Mouse (Mus musculus): Measurements from ENCODE around the gene Ttc28. TPM values are rescaled to one million over a fixed set of nuclear protein-coding genes. Genes with fewer than 3 reads are reported as not detected.

Gene Ttc28
- total and polyA plus RNA-seq, 3 experiments = 1.1 to 1.8 TPM; not detected in 1

DNA sequence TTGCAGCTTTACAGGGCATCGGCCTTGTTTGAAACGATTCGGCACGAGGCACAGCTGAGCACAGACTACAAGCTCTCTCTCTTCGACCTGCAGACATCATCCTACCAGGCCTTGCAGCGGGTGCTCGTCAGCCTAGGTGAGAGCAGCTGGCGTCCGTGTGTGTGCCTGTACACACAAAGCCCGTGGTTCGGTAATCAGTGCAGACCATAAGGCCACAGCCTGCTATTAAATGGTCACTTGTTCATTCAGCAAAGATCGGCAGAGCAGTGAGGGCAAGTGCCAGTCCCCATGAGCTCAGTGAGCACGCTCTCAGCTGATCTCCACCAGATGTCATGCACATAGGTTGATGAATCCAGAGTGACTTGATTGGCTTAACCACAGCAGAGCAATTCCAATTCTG, 351.4 kb downstream of the Ttc28 start:
- no peaks in the 10 kb centered on the region for H3K79me2 ChIP-seq (ENCODE audit: control insufficient read depth, insufficient read depth, low read length, poor library complexity)
- H3K36me3 ChIP-seq (ENCODE audit: control insufficient read depth in 1 of 2, insufficient read depth in 2 of 2, low read length in 2 of 2) = no peaks in the 10 kb centered on the region
- no peak for DNase-seq (ENCODE audit: low read depth, low spot score)
- TF ChIP-seq JUND (IDR thresholded peaks at IDR 0.05; ENCODE audit: low read depth, low read length) = no peak
- no peak for TF ChIP-seq ZC3H11A (IDR thresholded peaks at IDR 0.05; ENCODE audit: low read depth, low read length)
- no peak for TF ChIP-seq CHD1 (IDR thresholded peaks at IDR 0.05; ENCODE audit: low read depth, low read length)
- no peak for TF ChIP-seq EP300 (IDR thresholded peaks at IDR 0.05; ENCODE audit: low read depth in 1 of 2, low read length in 2 of 2)
- TF ChIP-seq MYB (IDR thresholded peaks at IDR 0.05; ENCODE audit: low read depth, low read length) = no peak
- no peak for TF ChIP-seq SMC3 (IDR thresholded peaks at IDR 0.05; ENCODE audit: low read depth, low read length)
- no peak for TF ChIP-seq CHD2 (IDR thresholded peaks at IDR 0.05; ENCODE audit: low read length)
- TF ChIP-seq MAFK (IDR thresholded peaks at IDR 0.05; ENCODE audit: borderline replicate concordance, low read depth, low read length) = no peak
- H3K27ac ChIP-seq (ENCODE audit: control insufficient read depth, low read depth, low read length) = no peak overlapping the region
- no peaks in the 10 kb centered on the region for H3K27me3 ChIP-seq (ENCODE audit: control insufficient read depth in 1 of 2, insufficient read depth in 2 of 2, low read length in 2 of 2)
- no peaks in the 10 kb centered on the region for H3K4me1 ChIP-seq (ENCODE audit: control insufficient read depth in 1 of 2, insufficient read depth in 2 of 2, low read length in 2 of 2)
- H3K4me3 ChIP-seq (ENCODE audit: control insufficient read depth in 1 of 2, insufficient read depth in 1 of 2, low read depth in 2 of 2, low read length in 2 of 2) = no peak overlapping the region
- H3K9ac ChIP-seq (ENCODE audit: control insufficient read depth, low read depth, low read length, poor library complexity, severe bottlenecking) = no peak overlapping the region
- H3K9me3 ChIP-seq (replicated peaks; ENCODE audit: insufficient read depth, low read length) = no peaks in the 10 kb centered on the region

DNA sequence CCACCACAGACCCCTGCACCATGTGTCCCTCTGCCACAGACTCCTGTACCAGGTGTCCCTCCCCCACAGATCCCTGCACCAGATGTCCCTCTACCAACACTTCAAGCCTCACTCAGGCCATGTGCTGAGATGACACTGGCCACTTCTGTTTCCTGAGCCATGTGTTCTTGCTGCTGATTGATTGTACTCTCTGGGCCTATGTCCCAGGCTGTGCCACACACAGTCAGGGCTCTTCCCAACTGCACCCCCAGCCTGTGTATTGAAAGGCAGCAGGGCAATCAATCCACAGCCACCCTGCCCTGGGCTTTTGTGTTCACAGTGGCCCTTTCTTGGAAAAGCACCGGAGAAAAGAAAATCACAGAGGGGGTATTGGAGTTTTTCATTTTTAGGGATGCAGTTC, 352.2 kb downstream of the Ttc28 start:
- H3K79me2 ChIP-seq (ENCODE audit: control insufficient read depth, insufficient read depth, low read length, poor library complexity) = no peaks in the 10 kb centered on the region
- H3K4me1 ChIP-seq (ENCODE audit: control insufficient read depth in 1 of 2, insufficient read depth in 2 of 2, low read length in 2 of 2) = no peaks in the 10 kb centered on the region
- H3K9ac ChIP-seq (ENCODE audit: control insufficient read depth, low read depth, low read length, poor library complexity, severe bottlenecking) = no peak overlapping the region
- H3K27ac ChIP-seq (ENCODE audit: control insufficient read depth, low read depth, low read length) = no peak overlapping the region
- H3K4me3 ChIP-seq (ENCODE audit: control insufficient read depth in 1 of 2, insufficient read depth in 1 of 2, low read depth in 2 of 2, low read length in 2 of 2) = no peak overlapping the region
- H3K27me3 ChIP-seq (ENCODE audit: control insufficient read depth in 1 of 2, insufficient read depth in 2 of 2, low read length in 2 of 2) = no peaks in the 10 kb centered on the region
- no peaks in the 10 kb centered on the region for H3K36me3 ChIP-seq (ENCODE audit: control insufficient read depth in 1 of 2, insufficient read depth in 2 of 2, low read length in 2 of 2)
- no peak for DNase-seq (ENCODE audit: low read depth, low spot score)
- H3K9me3 ChIP-seq (replicated peaks; ENCODE audit: insufficient read depth, low read length) = no peaks in the 10 kb centered on the region
- no peak for TF ChIP-seq CHD2 (IDR thresholded peaks at IDR 0.05; ENCODE audit: low read length)
- no peak for TF ChIP-seq ELF1 (IDR thresholded peaks at IDR 0.05; ENCODE audit: low read depth, low read length)
- TF ChIP-seq TAL1 (IDR thresholded peaks at IDR 0.05; ENCODE audit: low read length) = no peak
- TF ChIP-seq UBTF (IDR thresholded peaks at IDR 0.05; ENCODE audit: borderline replicate concordance, insufficient read depth, low read depth, low read length) = no peak
- TF ChIP-seq MYB (IDR thresholded peaks at IDR 0.05; ENCODE audit: low read depth, low read length) = no peak
- no peak for TF ChIP-seq ZKSCAN1 (IDR thresholded peaks at IDR 0.05; ENCODE audit: low read depth, low read length)
- no peak for TF ChIP-seq E2F4 (IDR thresholded peaks at IDR 0.05; ENCODE audit: borderline replicate concordance, low read depth, low read length)

DNA sequence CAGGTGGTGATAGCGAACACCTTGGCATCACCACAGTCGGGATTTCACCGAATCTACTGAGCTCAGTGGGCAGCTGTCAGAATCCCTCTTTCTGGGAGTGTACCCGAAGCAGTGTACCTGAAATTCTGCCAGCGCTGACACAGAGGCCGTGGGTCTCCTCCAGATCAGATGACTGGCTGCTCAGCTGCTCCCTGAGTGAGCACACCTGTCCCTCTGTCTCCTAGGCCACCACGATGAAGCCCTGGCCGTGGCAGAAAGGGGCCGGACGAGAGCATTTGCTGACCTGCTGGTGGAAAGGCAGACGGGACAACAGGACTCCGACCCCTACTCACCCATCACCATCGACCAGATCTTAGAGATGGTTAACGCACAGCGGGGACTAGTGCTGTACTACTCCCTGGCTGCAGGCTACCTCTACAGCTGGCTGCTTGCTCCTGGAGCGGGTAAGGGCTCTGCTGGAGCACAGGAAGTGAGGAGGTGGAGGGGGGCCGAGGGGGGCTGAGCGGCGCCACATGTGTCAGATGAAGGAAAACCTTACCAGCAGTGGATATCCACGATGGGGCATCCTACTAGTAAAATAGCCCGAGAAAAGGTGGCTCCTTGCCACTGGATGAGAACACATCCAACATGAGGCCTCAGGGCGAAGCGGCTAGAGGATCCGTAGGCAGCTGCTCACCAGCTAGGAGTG, 353.6 kb downstream of the Ttc28 start:
- DNase-seq (ENCODE audit: low read depth, low spot score) = no peak
- H3K79me2 ChIP-seq (ENCODE audit: control insufficient read depth, insufficient read depth, low read length, poor library complexity) = no peaks in the 10 kb centered on the region
- no peaks in the 10 kb centered on the region for H3K4me1 ChIP-seq (ENCODE audit: control insufficient read depth in 1 of 2, insufficient read depth in 2 of 2, low read length in 2 of 2)
- H3K36me3 ChIP-seq (ENCODE audit: control insufficient read depth in 1 of 2, insufficient read depth in 2 of 2, low read length in 2 of 2) = no peaks in the 10 kb centered on the region
- no peaks in the 10 kb centered on the region for H3K27me3 ChIP-seq (ENCODE audit: control insufficient read depth in 1 of 2, insufficient read depth in 2 of 2, low read length in 2 of 2)
- no peak overlapping the region for H3K4me3 ChIP-seq (ENCODE audit: control insufficient read depth in 1 of 2, insufficient read depth in 1 of 2, low read depth in 2 of 2, low read length in 2 of 2)
- no peak for TF ChIP-seq TCF12 (IDR thresholded peaks at IDR 0.05; ENCODE audit: low read depth, low read length)
- TF ChIP-seq HCFC1 (IDR thresholded peaks at IDR 0.05; ENCODE audit: low read depth, low read length) = no peak
- TF ChIP-seq ZNF384 (IDR thresholded peaks at IDR 0.05; ENCODE audit: low read depth, low read length) = no peak
- H3K9ac ChIP-seq (ENCODE audit: control insufficient read depth, low read depth, low read length, poor library complexity, severe bottlenecking) = no peak overlapping the region
- no peak overlapping the region for H3K27ac ChIP-seq (ENCODE audit: control insufficient read depth, low read depth, low read length)
- H3K9me3 ChIP-seq (replicated peaks; ENCODE audit: insufficient read depth, low read length) = no peaks in the 10 kb centered on the region

Measured in MEL (cell line).